Mouse (Mus musculus): ENCODE measurements around the gene Ankrd52. TPM values are rescaled to one million over a fixed set of nuclear protein-coding genes. Genes with fewer than 3 reads are reported as not detected.

Ankrd52 gene
- polyA plus RNA-seq, 1 experiment from 2014 or later: 11.7 TPM

- H3K4me2 ChIP-seq: no peak overlapping the region
- no peaks in the 10 kb centered on the region for H3K27me3 ChIP-seq
- peaks cover 10% of the 10 kb centered on the region for H3K4me1 ChIP-seq (replicated peaks)
- no peak overlapping the region for H3K4me3 ChIP-seq
- H3K9ac ChIP-seq: no peak overlapping the region
- ATAC-seq (ENCODE audit: low FRiP score): no peak
- peak overlapping the region; percentile 58 for H3K27ac ChIP-seq
- no peaks in the 10 kb centered on the region for H3K36me3 ChIP-seq
- 67% methylated on average over 7 of the region's 7 CpGs for WGBS
- H3K9me3 ChIP-seq: no peaks in the 10 kb centered on the region
Measured at GRCm38 (mm10) chr10:128344568-128345275, 32.2 kb upstream of the Ankrd52 start.

DNA sequence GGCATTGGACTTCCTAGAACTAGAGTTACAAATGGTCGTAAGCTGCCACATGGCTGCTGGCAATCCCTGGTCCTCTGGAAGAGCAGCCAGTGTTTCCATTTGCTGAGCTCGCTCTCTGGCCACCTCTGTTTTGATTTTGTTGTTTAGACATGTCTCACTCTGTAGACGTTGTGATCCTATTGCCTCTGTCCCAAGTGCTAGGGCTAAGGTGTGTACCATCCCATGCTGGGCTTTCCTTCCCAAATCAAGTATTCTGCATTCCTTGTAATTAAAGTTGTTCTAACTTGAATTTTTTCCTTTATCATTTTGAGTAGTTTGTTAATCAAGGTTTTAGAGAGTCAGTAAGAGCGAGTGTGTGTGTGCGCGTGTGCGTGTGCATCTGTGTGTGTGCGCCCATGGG, 29.4 kb upstream of the Ankrd52 start:
- Histone ChIP-seq H3K9me3 (no peaks in the 10 kb centered on the region), H3K27ac (no peak overlapping the region), H3K4me1 (replicated peaks) (peaks cover 8% of the 10 kb centered on the region), H3K9ac (no peak overlapping the region), H3K27me3 (no peaks in the 10 kb centered on the region), H3K4me3 (no peak overlapping the region), H3K4me2 (no peak overlapping the region), H3K36me3 (peaks cover 27% of the 10 kb centered on the region)
- 95% methylated on average over 8 of the region's 8 CpGs for WGBS
- ATAC-seq (ENCODE audit: low FRiP score): no peak

GRCm38 (mm10) chr10:128358796-128359195, 18.1 kb upstream of the Ankrd52 start:
- H3K4me3 ChIP-seq: no peak overlapping the region
- no peak overlapping the region for H3K4me2 ChIP-seq
- H3K27ac ChIP-seq: no peak overlapping the region
- H3K36me3 ChIP-seq: peaks cover 83% of the 10 kb centered on the region
- H3K27me3 ChIP-seq: no peaks in the 10 kb centered on the region
- H3K9me3 ChIP-seq: no peaks in the 10 kb centered on the region
- H3K9ac ChIP-seq: no peak overlapping the region
- no peak for ATAC-seq (ENCODE audit: low FRiP score)
- 56% methylated on average over 2 of the region's 2 CpGs for WGBS
- H3K4me1 ChIP-seq (replicated peaks): no peaks in the 10 kb centered on the region

- peaks cover 83% of the 10 kb centered on the region for H3K36me3 ChIP-seq
- WGBS: 94% methylated on average over 6 of the region's 6 CpGs
- ATAC-seq (ENCODE audit: low FRiP score): no peak
Measured at GRCm38 (mm10) chr10:128359226-128359625, 17.7 kb upstream of the Ankrd52 start.

DNA sequence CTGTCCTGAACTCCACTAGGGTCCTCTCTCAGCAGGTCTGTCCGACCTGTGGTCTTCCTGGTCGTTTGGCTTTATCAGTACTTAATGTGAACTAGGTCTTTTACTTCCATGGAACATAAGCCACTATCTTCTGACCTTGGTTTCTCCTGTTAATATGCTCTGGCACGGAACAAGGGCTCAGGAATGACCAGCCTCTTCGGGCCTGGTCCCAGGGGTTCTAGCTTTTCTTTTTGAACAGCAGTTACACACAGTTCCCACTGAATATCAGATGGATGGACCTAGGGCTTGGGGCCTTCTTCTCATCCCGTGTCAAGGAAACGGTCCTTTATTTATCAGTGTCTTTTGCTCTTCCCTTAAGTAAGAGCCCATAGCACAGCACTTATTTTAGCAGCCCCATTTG, 15.1 kb upstream of the Ankrd52 start:
- Histone ChIP-seq H3K4me2 (no peak overlapping the region), H3K9me3 (no peaks in the 10 kb centered on the region), H3K4me3 (no peak overlapping the region), H3K27ac (no peak overlapping the region), H3K36me3 (peaks cover 82% of the 10 kb centered on the region), H3K27me3 (no peaks in the 10 kb centered on the region), H3K4me1 (replicated peaks) (peaks cover 5% of the 10 kb centered on the region), H3K9ac (no peak overlapping the region)
- no peak for ATAC-seq (ENCODE audit: low FRiP score)
- 95% methylated on average over 6 of the region's 6 CpGs for WGBS

More at GRCm38 (mm10) chr10:128359226-128359625, 17.7 kb upstream of the Ankrd52 start:
- no peak overlapping the region for H3K4me3 ChIP-seq
- no peak overlapping the region for H3K9ac ChIP-seq
- H3K9me3 ChIP-seq: no peaks in the 10 kb centered on the region
- no peak overlapping the region for H3K27ac ChIP-seq
- no peak overlapping the region for H3K4me2 ChIP-seq
- H3K27me3 ChIP-seq: no peaks in the 10 kb centered on the region
- no peaks in the 10 kb centered on the region for H3K4me1 ChIP-seq (replicated peaks)

DNA sequence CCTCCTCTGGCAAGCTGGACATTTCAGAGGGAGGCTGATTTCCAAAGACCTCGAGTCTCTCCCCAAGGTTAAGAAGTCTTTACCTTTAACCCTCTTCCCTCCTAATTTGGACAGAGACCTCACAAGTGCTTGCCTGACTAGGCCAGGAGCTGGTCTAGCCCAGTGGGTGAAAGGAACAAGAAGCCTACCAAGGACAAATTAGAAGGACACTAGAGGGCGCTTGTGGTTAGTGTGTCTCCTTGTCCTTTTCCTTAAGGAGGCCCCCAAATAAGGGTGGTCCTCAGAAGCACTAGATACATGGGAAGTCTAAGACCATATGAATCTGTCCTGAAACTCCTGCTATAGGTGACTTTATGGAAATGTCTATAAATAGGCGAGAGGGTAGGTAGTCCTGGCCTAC, 14.3 kb upstream of the Ankrd52 start:
- H3K4me3 ChIP-seq: no peak overlapping the region
- no peaks in the 10 kb centered on the region for H3K9me3 ChIP-seq
- H3K36me3 ChIP-seq: peaks cover 82% of the 10 kb centered on the region
- no peak for ATAC-seq (ENCODE audit: low FRiP score)
- no peak overlapping the region for H3K27ac ChIP-seq
- WGBS: 52% methylated on average over 3 of the region's 3 CpGs
- no peak overlapping the region for H3K4me2 ChIP-seq
- peaks cover 13% of the 10 kb centered on the region for H3K4me1 ChIP-seq (replicated peaks)
- no peaks in the 10 kb centered on the region for H3K27me3 ChIP-seq
- no peak overlapping the region for H3K9ac ChIP-seq

DNA sequence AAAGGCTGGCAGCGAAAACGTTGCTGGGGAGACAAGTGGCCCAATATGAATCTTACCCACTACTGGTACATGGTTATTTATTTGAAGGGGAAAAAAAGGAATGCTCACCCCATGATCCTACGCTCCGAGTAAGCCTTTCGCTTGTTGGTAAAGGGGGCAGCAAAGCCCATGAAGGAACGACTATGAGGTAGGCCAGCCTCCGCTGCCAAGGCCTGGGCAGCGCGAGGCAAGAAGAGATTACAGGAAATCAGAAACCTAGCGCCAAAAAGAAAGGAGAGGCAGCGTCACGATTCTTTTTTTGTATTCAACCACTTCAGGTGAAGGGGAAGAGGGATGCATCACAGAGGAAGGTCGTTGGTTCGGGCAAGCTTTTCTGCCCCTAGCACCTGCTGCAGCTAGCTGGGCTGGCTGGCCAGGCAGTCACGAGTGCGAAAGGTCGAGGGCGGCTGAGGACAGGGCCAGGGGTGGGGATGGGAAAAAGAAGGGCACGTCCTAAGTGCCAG, 9.0 kb upstream of the Ankrd52 start:
- H3K4me3 ChIP-seq: peak overlapping the region; percentile 66
- peak overlapping the region; percentile 98 for H3K27ac ChIP-seq
- peak overlapping the region; percentile 93 for H3K4me2 ChIP-seq

DNA sequence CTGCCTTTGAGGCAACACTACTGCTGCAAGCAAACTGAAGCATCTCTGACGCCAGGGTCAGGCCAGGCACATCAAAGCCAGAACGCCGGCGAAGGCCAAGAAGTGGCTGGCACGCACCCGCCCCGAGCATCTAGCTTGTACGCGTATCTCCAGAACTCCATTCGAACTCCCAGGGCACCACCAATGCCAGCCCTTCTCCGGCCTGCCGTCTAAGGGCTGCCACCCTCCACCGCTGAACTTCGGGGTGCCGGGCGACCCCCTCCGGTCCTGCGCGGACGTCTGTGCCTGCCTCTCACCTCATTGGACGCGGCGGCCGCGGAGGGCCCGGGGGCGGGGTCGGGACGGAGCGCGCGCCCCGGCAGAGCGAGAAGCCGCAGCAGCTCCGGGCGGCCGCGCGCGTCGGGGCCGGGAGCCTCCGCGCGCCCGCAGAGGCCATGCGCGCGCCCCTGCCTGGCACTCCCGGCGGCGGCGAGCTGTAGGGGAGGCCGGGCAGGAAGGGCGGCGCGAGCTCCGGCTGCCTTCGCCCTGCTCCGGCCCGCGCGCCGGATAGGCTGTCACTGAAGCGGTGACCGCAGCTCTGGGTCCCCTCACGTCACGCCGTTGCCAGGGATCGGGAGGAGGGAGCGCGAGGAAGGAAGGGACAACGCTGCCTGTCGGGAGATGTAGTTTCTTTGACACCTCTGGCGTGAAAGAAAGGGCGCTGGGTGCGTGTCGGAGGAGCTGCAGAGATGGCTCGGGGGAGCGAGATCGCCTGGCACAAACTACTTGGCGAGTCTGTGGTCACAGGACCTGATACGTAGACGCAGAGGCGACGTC, 8.3 kb upstream of the Ankrd52 start, which contains the start of gene Coq10a:
Gene Coq10a, minus strand, starts transcription at position 596 of the 816 bp plus-strand sequence.
- peak; percentile 95 for ATAC-seq (ENCODE audit: low FRiP score)
- Histone ChIP-seq H3K27me3 (no peaks in the 10 kb centered on the region), H3K9me3 (no peaks in the 10 kb centered on the region), H3K9ac (peak within 1 kb of the TSS; percentile 86), H3K4me3 (peak within 1 kb of the TSS; percentile 66), H3K27ac (peak within 1 kb of the TSS; percentile 98), H3K4me1 (replicated peaks) (peaks cover 26% of the 10 kb centered on the region), H3K4me2 (peak within 1 kb of the TSS; percentile 93), H3K36me3 (peaks cover 21% of the 10 kb centered on the region)
- under 1% methylated on average over 83 of the region's 87 CpGs for WGBS

More for the DNA sequence above, 9.0 kb upstream of the Ankrd52 start:
- Histone ChIP-seq H3K4me1 (replicated peaks) (peaks cover 26% of the 10 kb centered on the region), H3K36me3 (peaks cover 28% of the 10 kb centered on the region), H3K9me3 (no peaks in the 10 kb centered on the region), H3K27me3 (no peaks in the 10 kb centered on the region), H3K9ac (peak overlapping the region; percentile 86)
- no peak for ATAC-seq (ENCODE audit: low FRiP score)
- 15% methylated on average over 19 of the region's 19 CpGs for WGBS

- WGBS: 6% methylated on average over 9 of the region's 9 CpGs
- H3K9me3 ChIP-seq: no peaks in the 10 kb centered on the region
- H3K27ac ChIP-seq: peak overlapping the region; percentile 98
Measured at GRCm38 (mm10) chr10:128369218-128369543, 7.7 kb upstream of the Ankrd52 start.

DNA sequence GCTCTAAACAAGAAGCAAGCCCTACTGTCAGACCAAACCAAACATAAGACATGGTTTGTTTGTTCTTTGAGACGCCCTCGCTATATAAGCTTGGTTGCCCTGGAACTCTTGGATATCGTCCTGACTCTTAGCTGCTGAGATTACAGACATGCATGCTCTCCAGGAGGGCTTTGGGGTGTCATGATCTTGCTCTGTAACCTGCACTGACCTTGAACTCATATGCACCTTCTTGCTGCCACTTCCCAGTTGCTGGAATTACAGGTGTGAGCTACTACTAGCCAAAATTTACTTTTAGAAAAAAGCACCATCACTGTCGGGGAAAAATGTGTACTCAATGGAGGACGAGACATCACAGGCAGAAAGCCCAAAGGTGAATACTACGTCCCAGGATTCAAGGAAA, 7.3 kb upstream of the Ankrd52 start:
- peak overlapping the region; percentile 98 for H3K27ac ChIP-seq
- H3K9ac ChIP-seq: peak overlapping the region; percentile 86; the same call in 1 of the 2 replicates
- no peaks in the 10 kb centered on the region for H3K9me3 ChIP-seq
- H3K4me1 ChIP-seq (replicated peaks): peaks cover 26% of the 10 kb centered on the region
- WGBS: 79% methylated on average over 6 of the region's 6 CpGs
- ATAC-seq (ENCODE audit: low FRiP score): no peak
- H3K4me2 ChIP-seq: peak overlapping the region; percentile 93
- H3K36me3 ChIP-seq: peaks cover 12% of the 10 kb centered on the region
- H3K4me3 ChIP-seq: peak overlapping the region; percentile 66
- no peaks in the 10 kb centered on the region for H3K27me3 ChIP-seq

More at GRCm38 (mm10) chr10:128369218-128369543, 7.7 kb upstream of the Ankrd52 start:
- H3K4me3 ChIP-seq: peak overlapping the region; percentile 66
- peaks cover 16% of the 10 kb centered on the region for H3K36me3 ChIP-seq
- peak overlapping the region; percentile 86 for H3K9ac ChIP-seq
- ATAC-seq (ENCODE audit: low FRiP score): no peak
- H3K4me2 ChIP-seq: peak overlapping the region; percentile 93
- no peaks in the 10 kb centered on the region for H3K27me3 ChIP-seq
- peaks cover 26% of the 10 kb centered on the region for H3K4me1 ChIP-seq (replicated peaks)

- H3K9ac ChIP-seq: no peak overlapping the region
- no peaks in the 10 kb centered on the region for H3K9me3 ChIP-seq
- H3K27ac ChIP-seq: no peak overlapping the region
- H3K4me3 ChIP-seq: no peak overlapping the region
- no peaks in the 10 kb centered on the region for H3K27me3 ChIP-seq
- no peak for ATAC-seq (ENCODE audit: low FRiP score)
- peaks cover 26% of the 10 kb centered on the region for H3K4me1 ChIP-seq (replicated peaks)
- H3K4me2 ChIP-seq: no peak overlapping the region
- peaks cover 10% of the 10 kb centered on the region for H3K36me3 ChIP-seq
- 54% methylated on average over 6 of the region's 6 CpGs for WGBS
Measured at GRCm38 (mm10) chr10:128370021-128370420, 6.9 kb upstream of the Ankrd52 start.

DNA sequence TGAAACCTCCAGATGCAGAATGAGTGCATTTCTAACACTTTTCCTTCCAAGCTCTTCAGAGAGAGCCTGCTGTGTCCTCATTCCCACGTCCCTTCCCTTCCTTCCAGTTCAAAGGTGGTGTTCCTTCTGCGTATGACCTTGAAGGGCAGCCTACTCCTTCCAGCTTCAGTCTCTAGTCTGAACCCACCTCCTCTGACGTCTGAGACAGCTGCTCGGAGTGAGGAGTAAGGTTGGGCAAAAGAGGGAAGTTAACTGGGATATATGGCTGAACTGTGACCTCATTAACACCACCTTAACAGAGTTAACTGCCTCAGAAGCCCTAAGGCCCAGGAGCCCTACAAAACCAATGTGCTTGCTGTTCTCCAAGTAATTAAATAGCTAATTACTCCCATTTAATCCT, 6.3 kb upstream of the Ankrd52 start:
- H3K27ac ChIP-seq: no peak overlapping the region
- peaks cover 4% of the 10 kb centered on the region; the same call in 1 of the 2 replicates for H3K36me3 ChIP-seq
- no peak for ATAC-seq (ENCODE audit: low FRiP score)
- H3K4me2 ChIP-seq: no peak overlapping the region
- 59% methylated on average over 4 of the region's 4 CpGs for WGBS
- H3K4me3 ChIP-seq: no peak overlapping the region
- H3K9me3 ChIP-seq: no peaks in the 10 kb centered on the region
- no peaks in the 10 kb centered on the region for H3K27me3 ChIP-seq
- H3K9ac ChIP-seq: no peak overlapping the region
- peaks cover 26% of the 10 kb centered on the region for H3K4me1 ChIP-seq (replicated peaks)
